Mouse (Mus musculus) heart, postnatal 0 days (tissue): ENCODE results near the gene Pnmal2. TPM values are rescaled to one million over a fixed set of nuclear protein-coding genes. Genes with fewer than 3 reads are reported as not detected.
A peak's percentile ranks its signal among the peaks of the same experiment; 100 is the strongest.

Experiments
- ATAC-seq: fragments of 200-750 bp; cut with Nextera tagmentation; 2 replicates; pipeline ENCODE4 v1.8.0; 2017; ENCODE audit warnings: low read depth, moderate number of reproducible peaks, moderate library complexity; ENCODE audit not compliant: insufficient read depth
- DNase-seq: peaks from one replicate; pipeline ENCODE4 v3.0.0-alpha.2; 2016; ENCODE audit warnings: low spot score
- H3K27ac ChIP-seq: fragments of 300-500 bp; sonication (generic); 2 replicates; pipeline ENCODE4 v1.5.1; 2014; ENCODE audit warnings: low read depth, mild to moderate bottlenecking
- H3K27me3 ChIP-seq: fragments of 300-500 bp; sonication (generic); 2 replicates; pipeline ENCODE4 v1.6.1; 2014; ENCODE audit warnings: low read length, mixed read lengths; ENCODE audit not compliant: control insufficient read depth, insufficient read depth
- H3K36me3 ChIP-seq: fragments of 300-500 bp; sonication (generic); replicated peaks from 2 replicates; pipeline ENCODE4 v1.6.1; 2014; ENCODE audit warnings: low read length, mixed read lengths; ENCODE audit not compliant: control insufficient read depth, insufficient read depth
- H3K4me1 ChIP-seq: fragments of 300-500 bp; sonication (generic); 2 replicates; pipeline ENCODE4 v1.6.1; 2014; ENCODE audit warnings: antibody characterized with exemption; ENCODE audit not compliant: control insufficient read depth, insufficient read depth
- H3K4me2 ChIP-seq: fragments of 300-500 bp; sonication (generic); 2 replicates; pipeline ENCODE4 v1.6.1; 2014; ENCODE audit warnings: low read depth, mild to moderate bottlenecking, low read length, moderate library complexity
- H3K4me3 ChIP-seq: fragments of 300-500 bp; sonication (generic); 2 replicates; pipeline ENCODE4 v1.5.1; 2014; ENCODE audit warnings: low read depth, low read length
- H3K9ac ChIP-seq: fragments of 300-500 bp; sonication (generic); replicated peaks from 2 replicates; pipeline ENCODE4 v1.6.1; 2014; ENCODE audit warnings: low read depth, low read length, mixed read lengths
- H3K9me3 ChIP-seq: fragments of 300-500 bp; sonication (generic); replicated peaks from 2 replicates; pipeline ENCODE4 v1.6.1; 2016; ENCODE audit warnings: low read length; ENCODE audit not compliant: control insufficient read depth
- CTCF ChIP-seq: IDR thresholded peaks from 2 replicates; pipeline ENCODE4 v1.5.1; 2016; ENCODE audit warnings: antibody characterized with exemption, control low read depth, low read depth
- EP300 ChIP-seq: IDR thresholded peaks from 2 replicates; pipeline ENCODE4 v1.6.1; 2016; ENCODE audit warnings: antibody characterized with exemption, low read depth
- WGBS: fragments of 180-500 bp; shearing (Covaris S2); extraction: QIAGEN DNeasy Blood & Tissue Kit; methylation state at CpG from one replicate; pipeline ENCODE4 v1.1.7; 2014; 5-methylcytosine and 5-hydroxymethylcytosine counted together
- polyA plus RNA-seq: library from polyadenylated mRNA; unstranded; fragments of >200 nt; fragmentation: Nextera tagmentation; extraction: Ambion mirVana; gene quantifications from 2 replicates; pipeline ENCODE4 v1.2.1, GENCODE M21; 2015
- total RNA-seq: library from RNA; depleted of rRNA; stranded (reverse); fragments of >200 nt; gene quantifications from 2 replicates; pipeline ENCODE4 v1.2.3, GENCODE M21; 2014; ENCODE audit warnings: low replicate concordance; rRNA removed

Pnmal2 gene
- total and polyA plus RNA-seq, 2 experiments from 2014 or later = 3.4 to 4.0 TPM

DNA sequence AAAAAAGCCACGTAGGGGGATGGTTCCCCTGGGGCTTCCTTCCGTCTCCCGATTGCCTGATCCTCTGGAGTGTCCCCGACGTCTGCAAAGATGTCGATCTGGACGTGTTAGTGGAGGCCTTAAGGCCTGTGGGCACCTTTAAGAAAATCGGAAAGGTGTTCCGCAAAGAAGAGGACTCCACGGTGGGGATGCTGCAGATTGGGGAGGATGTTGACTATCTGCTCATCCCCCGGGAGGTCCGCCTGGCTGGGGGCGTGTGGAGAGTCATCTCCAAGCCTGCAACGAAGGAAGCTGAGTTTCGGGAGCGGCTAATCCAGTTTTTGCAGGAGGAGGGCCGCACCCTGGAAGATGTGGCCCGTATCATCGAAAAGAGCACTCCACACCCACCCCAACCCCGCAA, 49.9 kb downstream of the Pnmal2 start:
- Histone ChIP-seq H3K27me3 (no peaks in the 10 kb centered on the region), H3K9me3 (no peaks in the 10 kb centered on the region), H3K4me2 (peak overlapping the region; percentile 95), H3K27ac (peak overlapping the region; percentile 93), H3K36me3 (peaks cover 21% of the 10 kb centered on the region), H3K9ac (peak overlapping the region; percentile 79), H3K4me1 (peaks cover 52% of the 10 kb centered on the region), H3K4me3 (peak overlapping the region; percentile 71)
- no peak for DNase-seq
- ATAC-seq = no peak
- TF ChIP-seq EP300 (no peak), CTCF (no peak)
- under 1% methylated on average over 20 of the region's 20 CpGs for WGBS

DNA sequence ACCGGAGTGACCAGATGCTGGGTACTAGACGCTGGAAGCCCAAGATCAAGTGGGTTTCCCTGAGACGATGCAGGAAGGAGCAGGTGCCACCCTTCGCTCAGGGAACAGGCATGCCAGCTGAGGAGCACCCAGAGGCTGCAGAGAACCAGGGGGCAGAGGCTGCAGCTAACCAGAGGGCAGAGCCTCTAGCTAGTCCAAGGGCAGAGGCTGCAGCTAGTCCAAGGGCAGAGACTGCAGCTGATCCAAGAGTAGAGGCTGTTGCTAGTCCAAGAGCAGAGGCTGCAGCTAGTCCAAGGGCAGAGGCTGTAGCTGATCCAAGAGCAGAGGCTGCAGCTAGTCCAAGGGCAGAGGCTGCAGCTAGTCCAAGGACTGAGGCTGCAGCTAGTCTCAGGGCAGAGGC, 50.9 kb downstream of the Pnmal2 start:
- no peaks in the 10 kb centered on the region for H3K27me3 ChIP-seq
- WGBS = 53% methylated on average over 4 of the region's 4 CpGs
- no peak for TF ChIP-seq CTCF
- no peaks in the 10 kb centered on the region for H3K9me3 ChIP-seq
- no peak overlapping the region for H3K27ac ChIP-seq
- peaks cover 46% of the 10 kb centered on the region for H3K4me1 ChIP-seq
- peak overlapping the region; percentile 95 for H3K4me2 ChIP-seq
- H3K9ac ChIP-seq = peak overlapping the region; percentile 79
- peaks cover 24% of the 10 kb centered on the region for H3K36me3 ChIP-seq
- no peak for ATAC-seq
- no peak for DNase-seq
- H3K4me3 ChIP-seq = peak overlapping the region; percentile 71

Other genes starting within 250 kb of the Pnmal2 start
- gene Ceacam9, start 222.8 kb upstream of the Pnmal2 start, total RNA-seq = not detected in 2 replicates
- not detected in 2 replicates for gene Ceacam9, start 222.8 kb upstream of the Pnmal2 start, polyA plus RNA-seq
- gene Ap2s1, start 206.3 kb upstream of the Pnmal2 start, total RNA-seq = 299 and 316 TPM in 2 replicates
- 215 and 216 TPM in 2 replicates for gene Ap2s1, start 206.3 kb upstream of the Pnmal2 start, polyA plus RNA-seq
- gene Slc1a5, start 163.3 kb upstream of the Pnmal2 start, total RNA-seq = 55.8 and 81.4 TPM in 2 replicates
- gene Slc1a5, start 163.3 kb upstream of the Pnmal2 start, polyA plus RNA-seq = 27.1 and 28.1 TPM in 2 replicates
- gene Strn4, start 128.8 kb upstream of the Pnmal2 start, total RNA-seq = 128 and 148 TPM in 2 replicates
- 55.5 and 61.1 TPM in 2 replicates for gene Strn4, start 128.8 kb upstream of the Pnmal2 start, polyA plus RNA-seq
- gene Fkrp, start 128.0 kb upstream of the Pnmal2 start, total RNA-seq = 40.4 and 54.2 TPM in 2 replicates
- gene Fkrp, start 128.0 kb upstream of the Pnmal2 start, polyA plus RNA-seq = 28.0 and 28.9 TPM in 2 replicates
- gene Prkd2, start 101.8 kb upstream of the Pnmal2 start, total RNA-seq = 10.6 and 13.4 TPM in 2 replicates
- 8.3 and 8.8 TPM in 2 replicates for gene Prkd2, start 101.8 kb upstream of the Pnmal2 start, polyA plus RNA-seq
- 63.9 and 69.6 TPM in 2 replicates for gene Dact3, start 69.4 kb upstream of the Pnmal2 start, total RNA-seq
- gene Dact3, start 69.4 kb upstream of the Pnmal2 start, polyA plus RNA-seq = 3.8 TPM in 2 replicates
- gene Gng8, start 52.9 kb upstream of the Pnmal2 start, total RNA-seq = 0.27 and 4.0 TPM in 2 replicates
- 1.7 and 2.5 TPM in 2 replicates for gene Gng8, start 52.9 kb upstream of the Pnmal2 start, polyA plus RNA-seq
- gene Ptgir, start 38.2 kb upstream of the Pnmal2 start, total RNA-seq = 0.58 and 2.3 TPM in 2 replicates
- gene Ptgir, start 38.2 kb upstream of the Pnmal2 start, polyA plus RNA-seq = 1.1 and 1.2 TPM in 2 replicates
- gene Calm3, start 20.6 kb upstream of the Pnmal2 start, total RNA-seq = 342 and 417 TPM in 2 replicates
- 101 and 107 TPM in 2 replicates for gene Calm3, start 20.6 kb upstream of the Pnmal2 start, polyA plus RNA-seq
- gene Pnmal1, start 15.0 kb downstream of the Pnmal2 start, total RNA-seq = 0.08 TPM in 1 of 2 replicates, not detected in the other
- 0.04 TPM in 2 replicates for gene Pnmal1, start 15.0 kb downstream of the Pnmal2 start, polyA plus RNA-seq
- gene Gm42372, start 38.4 kb downstream of the Pnmal2 start, total RNA-seq = not detected in 2 replicates
- gene Gm42372, start 38.4 kb downstream of the Pnmal2 start, polyA plus RNA-seq = not detected in 2 replicates
- gene Ccdc8, start 48.0 kb downstream of the Pnmal2 start, total RNA-seq = 30.8 and 31.2 TPM in 2 replicates
- gene Ccdc8, start 48.0 kb downstream of the Pnmal2 start, polyA plus RNA-seq = 10.0 and 11.7 TPM in 2 replicates
- 55.0 and 68.0 TPM in 2 replicates for gene Ppp5c, start 83.2 kb downstream of the Pnmal2 start, total RNA-seq
- 88.5 and 93.6 TPM in 2 replicates for gene Ppp5c, start 83.2 kb downstream of the Pnmal2 start, polyA plus RNA-seq
- 29.7 and 35.5 TPM in 2 replicates for gene Hif3a, start 117.7 kb downstream of the Pnmal2 start, total RNA-seq
- 4.2 and 6.2 TPM in 2 replicates for gene Hif3a, start 117.7 kb downstream of the Pnmal2 start, polyA plus RNA-seq
- 0.08 TPM in 1 of 2 replicates, not detected in the other for gene Psg16, start 129.4 kb downstream of the Pnmal2 start, total RNA-seq
- 0.07 and 0.12 TPM in 2 replicates for gene Psg16, start 129.4 kb downstream of the Pnmal2 start, polyA plus RNA-seq
- not detected in 2 replicates for gene Ceacam3, start 205.6 kb downstream of the Pnmal2 start, total RNA-seq
- not detected in 2 replicates for gene Ceacam3, start 205.6 kb downstream of the Pnmal2 start, polyA plus RNA-seq